Mouse (Mus musculus) urinary bladder, postnatal 14 days (tissue): ENCODE results near the gene Tmprss2.

Experiments used
- DNase-seq: peaks from one replicate; pipeline ENCODE4 v3.0.0; 2021; ENCODE audit warnings: low spot score

Tmprss2 gene

DNA sequence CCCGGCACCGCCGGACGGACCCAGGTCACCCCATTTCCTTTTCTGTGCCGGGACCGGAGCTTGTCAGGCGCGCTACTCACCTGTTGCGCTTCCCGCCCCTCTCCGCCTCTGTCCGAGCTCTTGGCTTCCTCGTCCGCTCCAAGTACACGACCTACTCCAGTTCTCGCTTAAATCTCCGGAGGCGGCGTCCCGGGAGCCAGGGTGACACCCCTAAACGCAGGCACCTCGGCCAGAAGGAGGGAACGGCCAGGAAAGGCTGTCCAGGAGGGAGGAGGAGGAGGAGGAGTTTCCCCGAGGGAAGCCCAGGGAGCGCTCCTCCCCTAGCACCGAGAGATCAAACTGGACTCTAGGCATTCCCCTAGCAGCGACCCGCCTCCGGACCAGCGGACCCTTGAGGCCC lies at the start of gene Tmprss2:
Gene Tmprss2, minus strand, starts transcription at position 257 of the 400 bp plus-strand sequence.
- DNase-seq = peak; percentile 88

DNA sequence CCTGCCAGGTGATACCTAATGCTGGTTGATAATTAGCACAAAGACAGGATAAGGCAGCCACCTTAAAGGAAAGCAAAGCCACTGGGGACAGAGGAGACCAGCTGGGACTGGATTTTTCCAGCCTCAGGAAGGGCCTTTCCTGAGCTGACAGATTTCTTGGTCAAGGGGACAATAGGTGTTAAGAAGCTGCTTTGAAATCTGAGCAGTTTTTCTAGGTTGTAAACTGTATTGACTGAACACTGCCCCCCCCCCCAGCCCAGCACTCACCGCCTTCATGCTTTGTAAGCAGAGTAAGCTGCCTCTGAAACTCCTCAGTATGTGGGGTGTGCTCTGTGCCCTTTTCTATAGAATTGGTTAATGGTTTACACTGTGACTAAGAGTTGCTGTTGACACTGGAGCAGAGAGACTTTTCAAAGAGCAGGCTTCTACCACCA lies 48.2 kb upstream of the Tmprss2 start:
- no peak for DNase-seq

DNA sequence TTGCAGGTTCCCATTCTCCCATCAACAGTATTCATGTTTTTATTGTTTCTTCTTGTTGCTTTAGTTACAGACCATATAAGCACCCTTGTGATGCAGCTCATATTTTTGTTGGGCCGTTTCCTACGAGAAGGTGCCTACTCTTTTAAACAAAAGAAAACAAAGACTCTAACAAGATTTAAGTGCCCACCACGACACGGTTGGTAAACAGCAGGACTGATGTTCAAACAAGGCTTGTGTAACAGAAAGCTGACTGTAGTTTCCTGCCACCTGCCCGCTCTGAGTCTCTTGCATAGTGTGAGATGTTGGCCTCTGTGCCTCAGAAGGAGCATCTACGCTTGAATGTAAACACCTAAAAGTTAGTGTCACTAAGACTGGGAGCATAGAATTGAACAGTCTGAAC lies 47.5 kb upstream of the Tmprss2 start:
- DNase-seq = no peak

DNA sequence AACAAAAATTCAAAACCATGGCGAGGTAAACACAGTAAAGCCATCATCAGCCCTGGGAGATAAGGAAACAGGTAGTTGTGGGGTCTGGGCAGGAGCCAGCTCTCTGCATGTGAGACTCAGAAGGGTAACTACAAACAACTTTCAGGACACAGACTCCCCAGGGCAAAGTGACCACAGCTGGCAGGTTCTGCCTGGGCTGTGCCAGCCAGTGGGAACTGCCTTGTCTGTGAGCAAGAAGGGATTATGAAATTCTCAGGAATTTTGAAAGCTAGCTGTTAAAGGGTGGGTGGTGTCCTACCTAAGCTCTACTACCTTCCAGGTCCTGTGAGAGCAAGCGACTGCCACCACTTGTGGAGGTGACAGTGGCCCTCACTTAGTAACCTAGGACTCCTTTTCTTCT lies 44.8 kb upstream of the Tmprss2 start:
- DNase-seq = no peak

DNA sequence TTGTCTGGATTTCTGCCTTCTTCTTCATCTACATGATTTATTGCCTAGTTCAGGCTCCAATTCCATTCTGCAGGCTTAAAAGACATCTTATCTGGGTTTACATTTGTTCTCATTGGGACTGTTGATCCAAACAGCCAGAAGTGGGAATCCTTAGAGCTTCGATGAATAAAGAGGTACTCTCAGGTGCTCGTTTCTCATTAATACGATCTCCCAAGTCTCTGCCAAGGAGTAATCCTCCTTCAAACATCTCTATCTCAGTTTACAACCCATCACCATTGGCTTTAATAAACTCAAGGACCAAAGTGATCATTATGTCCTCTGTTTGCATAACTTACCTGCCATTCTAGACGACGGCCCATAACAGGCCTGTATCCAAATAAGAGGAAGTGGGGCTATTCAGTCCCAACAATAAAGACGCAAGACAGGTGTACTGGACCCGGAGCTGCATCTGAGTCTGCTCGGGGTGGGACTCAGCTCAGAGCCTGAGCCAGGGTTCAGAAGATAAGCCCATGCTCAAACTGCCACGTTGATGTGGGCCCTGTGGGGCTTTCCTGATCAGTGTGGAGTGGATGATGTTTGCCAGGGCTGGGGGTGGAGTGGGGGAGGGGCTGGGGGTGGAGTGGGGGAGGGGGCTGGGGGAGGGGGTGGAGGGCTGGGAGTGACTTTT lies 38.7 kb upstream of the Tmprss2 start:
- no peak for DNase-seq

DNA sequence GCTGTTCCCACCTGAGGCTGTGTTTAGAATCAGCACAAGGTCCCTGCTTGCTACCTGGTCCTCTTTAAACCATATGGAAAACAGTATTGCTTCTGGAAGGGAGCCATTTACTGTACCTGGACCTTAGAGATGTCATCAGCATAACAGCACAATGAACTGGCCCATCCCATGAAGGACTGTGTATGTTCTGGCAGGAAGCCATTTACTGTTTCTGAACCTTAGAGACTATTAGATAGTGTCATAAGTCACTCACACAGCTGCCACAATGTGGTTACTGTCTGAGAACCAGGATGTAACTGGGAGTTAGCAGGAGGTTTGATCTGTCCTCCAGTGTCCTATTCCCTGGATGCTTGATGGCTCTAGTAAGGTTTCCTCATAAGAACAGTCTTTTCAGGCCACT lies 33.7 kb upstream of the Tmprss2 start:
- DNase-seq = no peak

DNA sequence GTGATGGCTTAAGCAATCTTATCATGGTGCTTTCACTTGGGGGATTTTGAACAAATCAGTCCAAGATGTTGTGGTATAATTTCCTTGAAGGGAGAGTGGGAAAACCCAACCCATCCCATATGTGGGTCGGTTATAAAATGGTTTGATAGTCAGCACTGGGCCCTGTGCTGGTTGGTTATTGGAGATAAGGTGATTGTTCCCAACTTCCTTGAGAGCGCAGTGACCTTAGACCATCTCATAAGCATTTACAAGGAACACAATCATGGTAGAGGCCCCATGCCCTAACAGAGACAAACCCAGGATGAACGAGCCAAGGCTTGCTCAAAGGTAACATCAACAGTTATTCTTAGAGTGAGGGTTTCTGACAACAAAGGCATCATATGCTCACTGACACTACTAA lies 28.6 kb upstream of the Tmprss2 start:
- DNase-seq = no peak

DNA sequence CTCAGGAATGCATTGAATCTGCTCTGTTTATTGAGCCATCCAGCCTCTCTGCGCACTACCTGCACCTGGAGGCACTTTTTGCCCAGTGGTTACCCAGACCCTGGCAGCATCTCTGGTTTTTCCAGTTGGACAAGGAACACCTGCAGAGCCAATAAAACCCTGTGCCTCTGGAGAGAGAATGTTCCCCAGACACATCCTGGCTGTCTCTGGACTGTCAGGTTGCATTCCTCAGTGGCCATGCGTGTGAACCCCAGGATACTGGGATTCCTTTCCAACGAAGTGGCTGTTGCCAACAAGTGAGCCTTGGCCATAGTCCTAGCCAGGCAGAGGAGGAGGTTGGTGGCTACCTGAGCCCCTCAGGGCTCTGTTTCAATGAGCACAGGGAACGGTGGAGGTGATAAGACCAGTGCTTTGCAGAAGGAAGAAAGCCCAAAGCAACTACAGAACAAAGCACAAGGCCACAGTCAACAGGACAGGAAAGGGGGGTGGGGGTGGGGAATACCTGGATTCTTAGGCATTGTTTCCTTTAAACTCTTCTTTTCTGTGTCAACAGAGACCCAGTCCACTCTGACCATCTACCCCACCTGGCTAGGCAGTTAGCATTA lies 22.0 kb upstream of the Tmprss2 start:
- peak; percentile 86 for DNase-seq

DNA sequence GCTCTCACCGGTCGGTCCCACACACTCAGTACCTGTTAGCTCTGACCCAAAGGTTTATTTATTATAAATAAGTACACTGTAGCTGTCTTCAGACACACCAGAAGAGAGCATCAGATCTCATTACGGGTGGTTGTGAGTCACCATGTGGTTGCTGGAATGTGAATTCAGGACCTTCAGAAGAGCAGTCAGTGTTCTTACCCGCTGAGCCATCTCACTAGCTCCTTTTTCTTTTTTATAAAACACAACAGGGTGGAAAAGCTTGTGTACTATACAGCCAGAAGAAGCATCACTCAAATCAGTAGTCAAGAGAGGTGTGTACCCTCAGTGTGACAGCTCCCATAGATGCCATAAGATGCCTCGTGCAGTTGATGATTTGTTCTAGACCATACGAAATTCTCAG lies 12.2 kb upstream of the Tmprss2 start:
- DNase-seq = no peak

DNA sequence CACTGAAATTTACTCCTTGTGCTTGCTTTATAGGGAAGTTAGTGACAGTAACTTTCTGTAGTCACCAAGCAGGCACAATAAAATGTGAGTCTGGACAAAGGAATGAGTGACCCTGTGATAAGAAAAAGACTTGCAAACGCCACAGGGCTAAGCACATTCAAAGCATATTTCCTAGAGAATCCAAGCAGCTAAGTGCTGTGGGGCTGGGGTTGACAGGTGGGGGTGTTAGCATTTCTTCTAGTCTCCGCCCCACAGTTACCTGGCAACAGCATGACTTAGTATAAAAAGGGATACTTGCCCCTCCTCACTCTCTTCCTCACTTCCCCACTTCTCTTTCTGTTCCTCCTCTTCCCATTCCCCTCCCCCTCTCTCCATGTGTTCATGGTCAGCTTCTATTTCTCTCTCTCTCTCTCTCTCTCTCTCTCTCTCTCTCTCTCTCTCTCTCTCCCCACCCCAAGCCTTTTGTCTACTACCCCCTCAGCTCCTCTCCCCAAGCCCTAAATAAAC lies 11.4 kb upstream of the Tmprss2 start:
- no peak for DNase-seq

DNA sequence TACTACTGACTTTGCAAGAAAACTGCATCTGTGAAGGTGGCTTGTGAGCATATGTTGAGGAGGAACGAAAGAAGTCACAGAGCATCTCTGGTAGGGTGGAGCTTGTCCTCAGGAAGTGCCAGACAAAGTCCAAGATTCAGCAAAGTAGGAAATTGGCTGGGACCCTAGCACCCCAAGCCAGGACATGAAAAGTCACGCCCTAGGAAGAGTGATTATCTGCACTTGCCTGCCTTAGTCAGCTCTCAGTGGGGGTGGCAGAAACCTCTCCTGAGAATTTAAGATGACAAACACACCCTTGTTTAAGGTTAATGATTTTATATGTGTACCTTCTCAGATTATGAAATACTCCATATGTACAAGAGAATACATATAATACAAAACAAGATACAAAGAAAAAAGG lies 7.3 kb upstream of the Tmprss2 start:
- peak; percentile 43 for DNase-seq

DNA sequence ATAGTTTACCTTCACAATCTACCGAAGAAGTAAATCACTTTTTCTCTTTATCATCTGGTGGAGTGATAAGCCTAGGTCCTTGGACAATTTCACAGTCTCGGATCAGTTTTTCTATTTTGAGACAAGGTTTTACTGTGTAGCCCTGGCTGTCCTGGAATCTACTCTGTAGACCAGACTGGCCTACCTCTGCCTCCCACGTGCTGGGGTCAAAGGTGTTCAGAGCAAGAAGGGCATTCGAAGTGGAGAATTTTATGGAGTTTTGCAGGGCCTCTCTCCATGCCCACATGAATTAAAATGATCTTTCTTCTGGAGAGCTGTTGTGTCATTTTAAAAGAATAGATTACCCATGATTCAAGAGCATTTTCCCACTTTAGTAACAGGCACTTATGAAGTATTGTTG lies 1.0 kb upstream of the Tmprss2 start:
- no peak for DNase-seq

DNA sequence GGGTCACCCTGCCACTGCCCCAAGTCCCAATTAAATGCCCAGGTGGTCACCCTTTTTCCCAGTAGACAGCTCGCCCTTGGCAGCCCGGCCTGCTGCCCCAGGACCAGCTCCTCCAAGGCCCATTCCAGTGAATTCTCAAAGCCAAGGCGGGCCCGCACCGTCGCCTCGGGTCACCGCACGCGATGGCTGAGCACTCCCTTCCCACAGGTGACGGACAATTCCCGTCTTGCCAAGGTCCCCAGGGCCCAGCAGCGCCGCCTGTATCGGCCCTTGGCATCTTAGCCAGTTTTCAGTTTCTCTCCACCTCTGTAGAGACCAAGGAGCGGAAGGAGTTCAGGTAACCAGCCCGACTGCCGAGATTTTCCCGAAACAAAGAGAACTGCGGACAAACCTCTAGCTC lies 749 bp downstream of the Tmprss2 start:
- DNase-seq = peak; percentile 40

DNA sequence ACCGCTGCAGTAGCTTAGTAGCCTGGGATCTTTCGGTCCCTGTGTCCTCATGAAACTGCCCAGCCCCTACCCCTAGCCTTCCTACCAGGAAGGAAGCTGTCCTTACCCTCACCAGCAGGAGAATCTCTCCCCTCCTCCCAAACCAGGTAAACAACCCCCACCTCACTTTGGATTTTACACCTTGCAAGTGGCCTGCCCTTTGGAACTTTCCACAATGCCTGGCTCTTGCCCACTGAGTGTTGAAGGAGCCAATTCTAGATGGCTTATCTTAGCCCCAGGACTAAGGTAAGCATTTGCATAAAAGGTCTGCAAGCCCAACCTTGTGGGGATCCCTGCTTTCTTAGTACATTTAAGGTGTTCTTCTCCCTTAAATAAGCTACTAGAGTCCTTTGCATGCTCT lies 1.3 kb downstream of the Tmprss2 start:
- no peak for DNase-seq

DNA sequence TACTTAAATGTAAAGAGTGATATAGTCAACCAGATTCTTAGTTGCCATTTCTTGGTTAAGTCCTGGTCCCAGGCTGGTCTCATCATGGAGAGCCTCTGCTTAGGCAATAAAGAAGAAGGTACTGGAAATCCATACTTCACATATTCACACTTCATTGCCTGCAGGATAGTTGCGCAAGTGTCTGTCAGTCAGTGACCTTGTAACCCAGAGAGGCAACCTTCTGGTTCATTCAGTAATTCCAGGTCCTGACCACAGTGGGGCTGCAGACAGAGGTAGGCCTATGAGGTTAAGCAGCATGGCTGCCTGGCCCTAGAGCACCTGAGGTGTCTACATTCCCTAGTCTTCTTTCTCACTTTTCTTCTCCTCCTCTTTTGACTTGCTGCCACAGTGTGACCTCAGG lies 3.0 kb downstream of the Tmprss2 start:
- DNase-seq = no peak

DNA sequence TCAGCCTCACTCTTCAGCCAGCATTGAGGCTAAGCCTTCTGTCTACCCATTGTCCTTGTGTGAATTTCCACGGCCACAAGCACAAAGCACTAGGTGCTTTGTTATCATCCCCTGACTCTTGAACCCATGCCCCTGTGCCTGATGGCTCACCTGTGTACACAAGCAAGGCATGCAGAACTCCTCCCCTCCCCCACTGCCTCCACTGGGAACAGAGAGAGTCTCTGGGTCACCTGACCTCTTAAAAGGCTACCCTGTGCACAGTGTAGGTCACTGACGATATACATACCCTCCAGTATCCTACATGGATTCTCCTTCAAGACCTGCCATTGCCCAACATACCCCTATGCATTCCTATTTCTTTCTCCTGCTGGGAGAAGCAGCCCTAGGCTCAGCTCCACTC lies 4.2 kb downstream of the Tmprss2 start:
- peak; percentile 53 for DNase-seq

DNA sequence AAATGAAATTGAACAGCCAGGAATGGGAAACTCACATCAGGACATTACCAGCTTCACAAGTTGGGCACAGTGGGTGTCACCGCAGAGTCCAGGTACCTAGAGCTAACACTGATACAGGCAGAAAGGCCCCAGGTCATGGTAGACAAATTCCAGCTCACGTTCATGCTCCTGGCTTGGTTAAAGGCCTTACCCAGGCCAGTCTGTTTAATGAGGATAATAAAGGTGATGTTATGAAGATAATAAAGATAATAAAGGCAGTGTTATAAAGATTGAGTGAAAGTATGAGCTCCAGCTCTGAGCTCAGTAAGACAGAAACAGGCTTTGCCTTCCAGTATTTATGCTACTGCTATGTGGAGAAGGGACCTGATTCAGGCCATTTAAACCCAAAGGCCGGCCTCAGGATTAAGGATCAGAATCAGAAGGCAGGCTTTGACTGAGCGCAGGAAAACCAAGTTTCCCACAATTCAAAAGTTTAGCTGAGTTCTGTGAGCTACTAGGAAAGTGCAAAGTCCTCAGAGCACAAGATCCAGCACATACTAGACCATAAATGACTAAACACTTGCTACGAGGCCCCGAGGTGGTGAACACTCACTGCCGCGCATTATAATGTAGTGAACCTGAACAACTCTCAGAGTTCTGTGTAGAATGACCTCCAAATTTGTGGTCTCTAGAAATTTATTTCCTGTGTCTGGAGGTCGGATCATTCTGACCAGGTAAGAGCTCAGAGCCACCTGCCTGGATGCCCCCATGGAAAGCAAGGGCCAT lies 4.9 kb downstream of the Tmprss2 start:
- no peak for DNase-seq

DNA sequence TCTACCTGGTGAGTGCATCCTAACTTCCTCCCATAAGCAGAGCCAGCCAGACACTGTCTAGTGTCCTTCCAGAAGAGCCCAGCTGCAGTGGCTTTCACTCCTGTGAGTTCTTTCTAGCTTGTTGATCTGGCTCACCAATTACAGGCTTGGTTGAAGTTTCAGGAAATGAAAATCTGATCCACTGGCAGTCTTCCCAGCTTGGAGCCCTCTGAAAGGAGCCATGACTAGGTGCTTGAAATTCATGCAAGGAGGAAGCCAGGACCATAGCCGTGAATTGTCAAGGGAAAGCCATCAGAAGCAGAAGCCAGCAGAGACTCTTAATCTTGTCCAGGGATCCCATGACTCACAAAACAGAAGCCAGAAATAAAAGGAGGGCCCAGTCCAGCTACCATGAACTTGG lies 8.7 kb downstream of the Tmprss2 start:
- peak; percentile 53 for DNase-seq

DNA sequence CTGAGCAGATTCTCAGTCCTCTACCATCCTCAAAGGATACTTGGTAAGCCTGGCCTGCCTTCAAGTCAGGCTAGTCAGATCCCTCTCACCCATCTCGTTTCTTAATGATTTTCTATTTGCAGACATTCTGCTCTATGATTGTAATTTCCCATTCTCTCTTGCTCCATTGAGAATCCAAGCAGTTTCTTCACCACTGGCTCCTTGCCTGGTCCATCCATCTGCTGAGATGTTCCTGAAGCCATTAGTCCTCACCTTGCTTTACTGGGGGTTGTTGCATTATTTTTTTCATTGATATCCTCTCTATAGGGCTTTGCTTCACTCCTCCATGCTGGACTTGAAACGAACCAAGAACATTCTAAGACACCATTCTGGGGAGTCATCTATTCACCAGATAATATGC lies 10.4 kb downstream of the Tmprss2 start:
- DNase-seq = no peak

DNA sequence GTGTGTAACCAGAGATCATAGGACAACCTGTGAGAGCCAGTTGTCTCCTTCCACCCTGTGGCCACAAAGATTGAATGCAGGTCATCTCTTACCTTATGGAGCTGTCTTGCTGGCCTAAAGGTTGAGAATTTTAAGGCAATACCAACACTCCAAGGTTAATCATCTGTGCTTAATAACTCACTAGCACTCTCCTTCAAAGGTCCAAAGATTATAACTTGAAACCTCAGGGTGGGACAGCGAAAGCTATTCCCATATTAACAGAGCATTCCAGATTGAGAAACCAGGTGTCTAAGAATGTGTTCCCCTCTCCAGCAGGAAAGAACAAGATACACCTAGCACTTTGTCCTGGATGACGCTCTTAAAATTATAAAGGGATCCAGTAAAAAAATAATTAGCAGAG lies 12.9 kb downstream of the Tmprss2 start:
- DNase-seq = no peak

DNA sequence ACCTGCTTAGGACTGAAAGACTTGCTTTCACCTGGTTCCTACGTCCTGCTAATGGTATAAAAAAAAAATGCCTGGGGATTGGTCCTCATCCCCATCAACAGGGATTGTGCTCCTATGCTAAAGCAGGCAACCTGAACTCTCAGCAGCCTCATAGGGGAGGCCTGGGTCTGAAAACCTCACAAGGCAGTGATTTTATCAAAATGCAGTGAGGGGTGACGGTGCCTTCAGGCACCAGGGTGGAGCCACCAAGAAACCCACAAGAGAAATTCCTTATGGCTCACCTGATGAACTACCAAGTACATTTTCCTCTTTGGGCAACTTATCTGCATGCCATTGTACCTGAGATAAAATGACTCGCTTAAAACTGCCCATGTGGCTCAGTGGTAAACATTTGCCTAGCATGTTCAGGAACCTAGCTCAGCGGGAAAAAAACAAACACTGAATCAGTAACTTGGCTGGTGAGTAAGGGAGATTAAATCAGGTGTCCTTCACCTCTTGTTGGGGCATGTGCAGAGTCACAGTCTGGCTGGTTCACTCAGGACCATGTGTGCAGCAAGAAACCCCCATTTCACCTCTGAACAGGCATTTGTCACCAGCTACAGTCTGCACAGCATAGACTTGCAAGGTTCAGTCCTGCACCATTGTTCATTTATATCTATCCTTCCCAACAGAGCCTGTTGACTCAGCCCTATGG lies 17.0 kb downstream of the Tmprss2 start:
- DNase-seq = peak; percentile 64

DNA sequence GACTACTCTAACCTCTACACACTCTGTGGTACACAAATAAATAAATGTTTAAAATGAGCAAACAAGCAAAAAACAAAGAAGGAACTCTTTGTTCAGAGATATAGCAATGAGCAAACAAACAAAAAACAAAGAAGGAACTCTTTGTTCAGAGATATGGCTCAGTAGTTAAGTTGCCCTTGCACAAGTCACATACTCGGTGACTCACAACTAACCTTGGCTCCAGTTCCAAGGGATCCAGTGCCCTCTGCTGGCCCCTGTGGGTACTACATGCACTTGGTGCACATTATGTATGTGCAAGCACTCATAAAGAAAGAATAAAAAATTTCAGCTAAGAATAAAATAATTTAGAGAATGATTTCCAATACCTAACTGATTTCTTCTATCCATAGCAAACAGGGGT lies 17.9 kb downstream of the Tmprss2 start:
- DNase-seq = peak; percentile 92

DNA sequence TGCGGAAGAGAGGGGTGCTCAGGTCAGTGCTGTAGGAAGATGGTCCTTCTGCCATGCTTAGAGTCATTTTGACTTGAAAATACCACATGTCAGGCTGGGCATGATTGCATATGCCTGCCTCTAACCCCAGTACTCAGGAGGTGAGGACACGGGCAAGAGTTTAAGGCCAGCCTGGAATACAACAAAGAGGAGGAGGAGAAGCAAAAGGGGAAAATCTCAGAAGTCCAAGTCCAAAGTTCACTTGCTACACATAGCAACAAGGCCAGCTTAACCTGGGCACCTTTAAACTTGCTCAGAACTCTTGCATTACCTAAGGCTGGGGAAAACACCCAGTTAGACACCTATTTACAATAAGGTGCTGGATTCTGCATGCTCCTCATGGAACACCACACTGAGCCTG lies 19.5 kb downstream of the Tmprss2 start:
- no peak for DNase-seq
